Mouse (Mus musculus) embryonic facial prominence, embryonic 15.5 days (tissue): ENCODE measurements around the gene Mgat4b. TPM values are rescaled to one million over a fixed set of nuclear protein-coding genes. Genes with fewer than 3 reads are reported as not detected.

Experiments
- ATAC-seq: fragments of 200-750 bp; cut with Nextera tagmentation; 2 replicates; pipeline ENCODE4 v1.8.0; 2017; ENCODE audit warnings: low read depth, moderate TSS enrichment; ENCODE audit not compliant: insufficient number of reproducible peaks, low FRiP score, low TSS enrichment
- H3K27ac ChIP-seq: fragments of 300-500 bp; sonication (generic); replicated peaks from 2 replicates; pipeline ENCODE4 v1.5.1; 2015; ENCODE audit warnings: mild to moderate bottlenecking, inconsistent platforms
- H3K27me3 ChIP-seq: fragments of 300-500 bp; sonication (generic); 2 replicates; pipeline ENCODE4 v1.6.1; 2015; ENCODE audit warnings: inconsistent platforms
- H3K36me3 ChIP-seq: fragments of 300-500 bp; sonication (generic); 2 replicates; pipeline ENCODE4 v1.6.1; 2015; ENCODE audit warnings: mild to moderate bottlenecking, inconsistent platforms
- H3K4me1 ChIP-seq: fragments of 300-500 bp; sonication (generic); 2 replicates; pipeline ENCODE4 v1.6.1; 2015; ENCODE audit warnings: inconsistent platforms
- H3K4me2 ChIP-seq: fragments of 300-500 bp; sonication (generic); replicated peaks from 2 replicates; pipeline ENCODE4 v1.6.1; 2015; ENCODE audit warnings: mild to moderate bottlenecking, inconsistent platforms
- H3K4me3 ChIP-seq: fragments of 300-500 bp; sonication (generic); replicated peaks from 2 replicates; pipeline ENCODE4 v1.5.1; 2015; ENCODE audit warnings: mild to moderate bottlenecking, inconsistent platforms
- H3K9ac ChIP-seq: fragments of 300-500 bp; sonication (generic); 2 replicates; pipeline ENCODE4 v1.6.1; 2015; ENCODE audit warnings: inconsistent platforms
- H3K9me3 ChIP-seq: fragments of 300-500 bp; sonication (generic); replicated peaks from 2 replicates; pipeline ENCODE4 v1.6.1; 2016; ENCODE audit warnings: inconsistent platforms
- WGBS: fragments of 180-500 bp; shearing (Covaris S2); methylation state at CpG from one replicate; pipeline ENCODE4 v1.1.7; 2015; 5-methylcytosine and 5-hydroxymethylcytosine counted together
- polyA plus RNA-seq: library from polyadenylated mRNA; unstranded; fragments of >200 nt; fragmentation: Nextera tagmentation; extraction: Ambion mirVana; gene quantifications from 2 replicates; pipeline ENCODE4 v1.2.1, GENCODE M21; 2015

The Mgat4b gene
- polyA plus RNA-seq, 1 experiment from 2014 or later = 32.1 TPM

DNA sequence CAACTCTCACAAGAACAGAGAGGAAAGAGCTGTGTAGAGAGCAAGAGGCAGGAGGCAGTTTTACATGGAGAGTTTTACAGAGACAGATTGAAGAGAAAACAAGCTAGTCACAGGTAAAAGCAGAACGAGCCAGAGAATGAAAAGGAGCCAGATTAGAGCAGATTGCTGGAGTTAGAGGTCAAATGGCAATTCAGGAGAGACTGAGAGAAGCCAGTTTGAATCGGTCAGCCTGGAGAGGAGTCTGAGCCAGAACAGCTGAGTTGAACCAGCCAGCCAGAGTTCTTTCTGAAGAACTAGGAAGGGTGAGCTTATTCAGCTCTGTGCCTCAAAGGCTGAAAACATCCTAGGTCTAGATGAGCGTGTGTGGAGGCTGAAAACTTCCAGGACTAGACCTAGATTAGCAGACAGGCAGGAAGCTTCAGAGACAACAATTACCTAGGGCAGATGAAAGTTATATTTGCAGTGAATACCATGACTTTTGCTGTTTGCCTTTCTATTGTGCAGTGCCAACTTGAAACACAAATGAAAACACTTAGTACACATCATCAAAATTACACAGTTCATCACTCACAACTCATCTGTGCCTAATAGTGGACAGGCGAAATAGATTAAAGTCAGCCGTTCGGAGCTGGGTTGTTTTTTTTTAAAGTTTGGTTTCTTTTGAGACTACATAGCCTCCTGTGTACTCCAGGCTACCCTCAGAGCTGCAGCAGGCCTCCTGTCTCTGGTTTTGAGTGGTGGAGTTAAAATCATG, 30.0 kb upstream of the Mgat4b start:
- H3K9me3 ChIP-seq = no peaks in the 10 kb centered on the region
- no peaks in the 10 kb centered on the region for H3K27me3 ChIP-seq
- H3K4me3 ChIP-seq = no peak overlapping the region
- no peaks in the 10 kb centered on the region for H3K4me1 ChIP-seq
- 54% methylated on average over 6 of the region's 6 CpGs for WGBS
- no peak overlapping the region for H3K27ac ChIP-seq
- ATAC-seq = no peak
- H3K9ac ChIP-seq = no peak overlapping the region
- no peak overlapping the region for H3K4me2 ChIP-seq
- peaks cover 27% of the 10 kb centered on the region for H3K36me3 ChIP-seq

DNA sequence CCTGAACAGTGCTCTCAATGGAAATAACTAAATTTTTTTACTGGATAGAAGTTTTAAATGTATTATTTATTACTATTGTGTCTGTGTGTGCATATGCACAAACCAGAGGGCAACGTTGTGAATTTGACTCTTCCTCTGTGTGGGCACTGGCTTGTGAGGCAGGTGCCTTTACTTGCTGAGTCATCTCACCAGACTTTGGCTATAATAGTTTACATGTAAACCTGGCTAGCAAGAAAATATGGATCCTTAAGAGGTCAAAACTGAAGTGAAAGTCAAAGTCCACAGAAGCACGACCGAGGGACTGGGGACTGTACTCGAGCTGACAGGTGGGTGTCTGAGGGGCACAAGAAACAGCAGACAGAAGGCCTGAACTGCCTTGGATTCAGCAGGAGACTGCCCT, 28.0 kb upstream of the Mgat4b start:
- Histone ChIP-seq H3K4me3 (no peak overlapping the region), H3K27me3 (no peaks in the 10 kb centered on the region), H3K27ac (no peak overlapping the region), H3K36me3 (peaks cover 21% of the 10 kb centered on the region), H3K4me2 (no peak overlapping the region), H3K4me1 (no peaks in the 10 kb centered on the region), H3K9me3 (no peaks in the 10 kb centered on the region), H3K9ac (no peak overlapping the region)
- WGBS = 76% methylated on average over 4 of the region's 4 CpGs
- no peak for ATAC-seq

GRCm38 (mm10) chr11:50184788-50185187, 25.9 kb upstream of the Mgat4b start:
- H3K4me1 ChIP-seq = no peaks in the 10 kb centered on the region
- peaks cover 7% of the 10 kb centered on the region for H3K36me3 ChIP-seq
- no peak overlapping the region for H3K9ac ChIP-seq
- no peaks in the 10 kb centered on the region for H3K27me3 ChIP-seq
- WGBS = 81% methylated on average over 3 of the region's 3 CpGs
- no peak overlapping the region for H3K4me2 ChIP-seq
- no peak for ATAC-seq
- H3K9me3 ChIP-seq = no peaks in the 10 kb centered on the region
- H3K27ac ChIP-seq = no peak overlapping the region
- no peak overlapping the region for H3K4me3 ChIP-seq

- no peaks in the 10 kb centered on the region for H3K4me1 ChIP-seq
- no peak overlapping the region for H3K9ac ChIP-seq
- ATAC-seq = no peak; the same call in 1 of the 2 replicates
- 76% methylated on average over 7 of the region's 7 CpGs for WGBS
- no peak overlapping the region for H3K27ac ChIP-seq
- H3K9me3 ChIP-seq = no peaks in the 10 kb centered on the region
- H3K4me3 ChIP-seq = no peak overlapping the region
- no peaks in the 10 kb centered on the region for H3K27me3 ChIP-seq
- H3K36me3 ChIP-seq = no peaks in the 10 kb centered on the region
- no peak overlapping the region for H3K4me2 ChIP-seq
Measured at GRCm38 (mm10) chr11:50188682-50189081, 22.0 kb upstream of the Mgat4b start.

DNA sequence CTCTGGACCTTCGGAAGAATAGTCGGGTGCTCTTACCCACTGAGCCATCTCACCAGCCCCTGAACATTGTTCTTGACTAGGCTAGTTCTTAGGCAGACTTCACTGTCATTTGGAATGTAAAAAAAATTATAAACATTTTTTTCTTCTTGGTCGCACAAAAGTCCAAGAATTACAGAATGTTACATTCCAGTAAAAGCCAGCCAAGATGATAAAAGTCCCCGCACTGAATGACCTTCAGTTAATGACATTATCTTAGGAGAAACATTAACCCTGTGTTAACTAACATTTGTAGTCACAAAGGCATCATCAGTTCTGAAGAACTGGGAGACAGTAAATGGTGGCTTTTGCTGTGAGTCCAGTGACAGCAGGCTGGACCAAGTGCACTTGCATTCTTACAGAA, 20.3 kb upstream of the Mgat4b start:
- Histone ChIP-seq H3K4me1 (no peaks in the 10 kb centered on the region), H3K27ac (no peak overlapping the region), H3K36me3 (no peaks in the 10 kb centered on the region), H3K27me3 (no peaks in the 10 kb centered on the region), H3K4me2 (no peak overlapping the region), H3K4me3 (no peak overlapping the region), H3K9ac (no peak overlapping the region), H3K9me3 (no peaks in the 10 kb centered on the region)
- WGBS = 84% methylated on average over 4 of the region's 4 CpGs
- no peak for ATAC-seq

GRCm38 (mm10) chr11:50192278-50192677, 18.4 kb upstream of the Mgat4b start:
- Histone ChIP-seq H3K4me3 (no peak overlapping the region), H3K9ac (no peak overlapping the region), H3K27ac (no peak overlapping the region), H3K4me2 (no peak overlapping the region), H3K27me3 (no peaks in the 10 kb centered on the region), H3K36me3 (peaks cover 7% of the 10 kb centered on the region; the same call in 1 of the 2 replicates), H3K4me1 (no peaks in the 10 kb centered on the region), H3K9me3 (no peaks in the 10 kb centered on the region)
- 73% methylated on average over 3 of the region's 3 CpGs for WGBS
- ATAC-seq = no peak

DNA sequence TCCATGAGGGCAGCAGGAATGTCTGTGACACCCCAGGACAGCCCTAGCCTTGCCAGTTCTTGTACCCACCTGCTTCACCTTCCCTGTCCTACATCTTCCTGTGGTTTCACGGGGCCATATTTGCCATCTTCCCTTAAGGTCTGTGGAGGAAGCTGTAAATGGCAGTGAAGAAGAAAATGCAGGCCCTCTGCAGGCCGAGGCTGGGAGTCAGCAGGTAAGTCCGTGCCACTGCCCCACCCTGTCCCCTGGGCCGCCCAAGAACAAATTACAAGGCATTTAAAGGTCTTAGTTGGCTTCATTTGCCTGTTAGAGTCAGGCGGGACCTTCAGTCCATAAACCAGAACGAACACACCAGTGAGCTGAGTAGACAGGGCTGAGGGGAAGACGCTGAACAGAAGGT, 16.6 kb upstream of the Mgat4b start:
- peaks cover 17% of the 10 kb centered on the region for H3K36me3 ChIP-seq
- ATAC-seq = no peak
- no peaks in the 10 kb centered on the region for H3K4me1 ChIP-seq
- H3K27ac ChIP-seq = no peak overlapping the region
- no peak overlapping the region for H3K4me3 ChIP-seq
- H3K4me2 ChIP-seq = no peak overlapping the region
- 77% methylated on average over 7 of the region's 7 CpGs for WGBS
- H3K9ac ChIP-seq = no peak overlapping the region
- H3K9me3 ChIP-seq = no peaks in the 10 kb centered on the region
- H3K27me3 ChIP-seq = no peaks in the 10 kb centered on the region

- Histone ChIP-seq H3K4me3 (no peak overlapping the region), H3K4me1 (no peaks in the 10 kb centered on the region), H3K27me3 (no peaks in the 10 kb centered on the region), H3K27ac (no peak overlapping the region), H3K9ac (no peak overlapping the region), H3K4me2 (no peak overlapping the region), H3K9me3 (no peaks in the 10 kb centered on the region), H3K36me3 (peaks cover 24% of the 10 kb centered on the region)
- 73% methylated on average over 4 of the region's 4 CpGs for WGBS
- no peak for ATAC-seq
Measured at GRCm38 (mm10) chr11:50194793-50195192, 15.9 kb upstream of the Mgat4b start.

GRCm38 (mm10) chr11:50197500-50197899, 13.2 kb upstream of the Mgat4b start:
- Histone ChIP-seq H3K9ac (no peak overlapping the region), H3K27ac (no peak overlapping the region), H3K4me1 (no peaks in the 10 kb centered on the region), H3K36me3 (peaks cover 52% of the 10 kb centered on the region), H3K4me2 (no peak overlapping the region), H3K9me3 (no peaks in the 10 kb centered on the region), H3K27me3 (no peaks in the 10 kb centered on the region), H3K4me3 (no peak overlapping the region)
- no peak for ATAC-seq
- 92% methylated on average over 4 of the region's 4 CpGs for WGBS

DNA sequence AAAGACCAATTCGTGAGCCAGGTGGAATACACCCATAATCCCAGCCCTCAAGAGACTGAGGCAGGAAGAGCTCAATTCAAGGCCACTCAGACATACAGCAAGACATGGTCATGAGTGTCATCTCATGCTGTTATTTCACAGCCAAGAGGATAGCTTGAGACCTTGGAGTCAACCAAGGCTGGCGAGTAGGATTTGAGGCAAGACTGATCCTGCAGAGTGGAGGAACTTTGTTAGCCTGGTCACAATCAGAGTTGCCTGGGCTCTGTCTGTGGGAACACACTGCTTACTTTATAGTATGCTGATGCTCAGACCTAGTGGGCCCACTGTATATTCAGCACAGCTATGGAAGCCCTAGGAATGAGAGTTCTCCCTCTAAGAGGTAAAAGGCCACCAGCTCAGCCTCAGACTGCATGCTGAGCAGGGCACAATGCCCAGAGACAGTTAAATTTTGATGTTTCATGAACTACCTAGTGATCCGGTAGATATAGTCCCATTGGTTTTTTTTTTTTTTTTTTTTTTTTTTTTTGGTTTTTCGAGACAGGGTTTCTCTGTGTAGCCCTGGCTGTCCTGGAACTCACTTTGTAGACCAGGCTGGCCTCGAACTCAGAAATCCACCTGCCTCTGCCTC, 12.4 kb upstream of the Mgat4b start:
- no peak overlapping the region for H3K27ac ChIP-seq
- ATAC-seq = no peak
- no peaks in the 10 kb centered on the region for H3K9me3 ChIP-seq
- no peaks in the 10 kb centered on the region for H3K27me3 ChIP-seq
- no peak overlapping the region for H3K9ac ChIP-seq
- WGBS = 82% methylated on average over 4 of the region's 5 CpGs
- H3K4me3 ChIP-seq = no peak overlapping the region
- H3K36me3 ChIP-seq = peaks cover 60% of the 10 kb centered on the region
- H3K4me1 ChIP-seq = no peaks in the 10 kb centered on the region
- no peak overlapping the region for H3K4me2 ChIP-seq

DNA sequence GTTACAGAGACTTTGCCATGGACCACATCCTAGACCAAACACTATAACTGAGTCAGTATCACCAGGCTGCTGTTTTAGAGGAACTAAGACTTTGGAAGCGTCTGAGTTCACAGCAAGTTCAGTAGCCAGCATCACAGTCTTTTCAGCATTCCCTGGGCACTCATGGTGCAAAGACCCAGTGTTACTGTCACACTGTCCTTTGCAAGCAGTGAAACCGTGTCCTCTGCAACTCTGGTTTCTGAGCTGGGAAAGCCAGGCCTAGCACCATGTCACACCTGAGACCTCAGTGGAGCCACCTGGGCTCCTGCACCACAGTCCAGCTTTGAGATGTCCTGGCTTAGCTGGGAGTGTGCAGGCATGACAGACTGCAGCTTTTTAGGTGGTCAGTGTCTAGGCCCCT, 11.8 kb upstream of the Mgat4b start:
- Histone ChIP-seq H3K9me3 (no peaks in the 10 kb centered on the region), H3K27ac (no peak overlapping the region), H3K4me2 (no peak overlapping the region), H3K27me3 (no peaks in the 10 kb centered on the region), H3K9ac (no peak overlapping the region), H3K4me1 (no peaks in the 10 kb centered on the region), H3K4me3 (no peak overlapping the region), H3K36me3 (peaks cover 64% of the 10 kb centered on the region)
- ATAC-seq = no peak
- WGBS = 86% methylated on average over 2 of the region's 2 CpGs

DNA sequence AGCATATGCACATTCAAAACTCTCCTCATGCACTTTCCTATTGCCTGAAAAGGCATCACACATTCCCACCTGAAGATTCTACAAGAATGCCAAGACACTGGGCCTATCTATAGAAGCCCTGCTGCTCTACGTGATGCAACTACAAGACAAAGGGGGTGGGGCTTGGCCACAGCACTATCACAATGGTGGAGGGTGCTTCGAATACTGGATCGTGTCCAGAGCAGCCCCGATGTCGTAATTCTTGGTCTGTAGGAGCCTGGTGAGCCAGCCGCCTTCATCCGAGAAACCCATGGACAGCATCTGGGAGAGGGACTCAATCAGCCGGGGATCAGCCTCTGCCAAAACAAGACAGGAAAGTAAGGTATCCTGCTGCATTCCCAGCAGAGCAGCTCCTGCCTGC, 10.1 kb upstream of the Mgat4b start:
- H3K27ac ChIP-seq = no peak overlapping the region
- no peak for ATAC-seq
- H3K4me2 ChIP-seq = no peak overlapping the region
- H3K4me3 ChIP-seq = no peak overlapping the region
- H3K27me3 ChIP-seq = no peaks in the 10 kb centered on the region
- no peaks in the 10 kb centered on the region for H3K9me3 ChIP-seq
- no peaks in the 10 kb centered on the region for H3K4me1 ChIP-seq
- 77% methylated on average over 8 of the region's 8 CpGs for WGBS
- peaks cover 81% of the 10 kb centered on the region for H3K36me3 ChIP-seq
- H3K9ac ChIP-seq = no peak overlapping the region
